Mouse (Mus musculus) heart, embryonic 15.5 days (tissue): ENCODE results near the gene Spata31d1b. TPM values are rescaled to one million over a fixed set of nuclear protein-coding genes. Genes with fewer than 3 reads are reported as not detected.
"Not testable (repeated sequence)": the region's sequence is repeated elsewhere in the genome, so short reads cannot be mapped to it uniquely, and the experiment has no call there.

ENCODE experiments used
- ATAC-seq: fragments of 200-750 bp; cut with Nextera tagmentation; replicated peaks from 2 replicates; pipeline ENCODE4 v1.8.0; 2017; ENCODE audit warnings: low read depth, moderate TSS enrichment; ENCODE audit not compliant: insufficient number of reproducible peaks, insufficient read depth, low FRiP score
- H3K27ac ChIP-seq: fragments of 300-500 bp; sonication (generic); 2 replicates; pipeline ENCODE4 v1.5.1; 2015; ENCODE audit warnings: mild to moderate bottlenecking, inconsistent platforms
- H3K27me3 ChIP-seq: fragments of 300-500 bp; sonication (generic); 2 replicates; pipeline ENCODE4 v1.6.1; 2015; ENCODE audit warnings: inconsistent platforms
- H3K36me3 ChIP-seq: fragments of 300-500 bp; sonication (generic); 2 replicates; pipeline ENCODE4 v1.6.1; 2015; ENCODE audit warnings: mild to moderate bottlenecking, inconsistent platforms
- H3K4me1 ChIP-seq: fragments of 300-500 bp; sonication (generic); replicated peaks from 2 replicates; pipeline ENCODE4 v1.6.1; 2015; ENCODE audit warnings: inconsistent platforms
- H3K4me2 ChIP-seq: fragments of 300-500 bp; sonication (generic); 2 replicates; pipeline ENCODE4 v1.6.1; 2015; ENCODE audit warnings: inconsistent platforms, mild to moderate bottlenecking, moderate library complexity
- H3K4me3 ChIP-seq: fragments of 300-500 bp; sonication (generic); 2 replicates; pipeline ENCODE4 v1.5.1; 2015; ENCODE audit warnings: mild to moderate bottlenecking, inconsistent platforms
- H3K9ac ChIP-seq: fragments of 300-500 bp; sonication (generic); 2 replicates; pipeline ENCODE4 v1.6.1; 2015; ENCODE audit warnings: mild to moderate bottlenecking, inconsistent platforms
- H3K9me3 ChIP-seq: fragments of 300-500 bp; sonication (generic); replicated peaks from 2 replicates; pipeline ENCODE4 v1.6.1; 2016; ENCODE audit warnings: inconsistent platforms
- WGBS: fragments of 180-500 bp; shearing (Covaris S2); methylation state at CpG from one replicate; pipeline ENCODE4 v1.1.7; 2015; ENCODE audit warnings: mixed read lengths; 5-methylcytosine and 5-hydroxymethylcytosine counted together
- polyA plus RNA-seq: library from polyadenylated mRNA; unstranded; fragments of >200 nt; fragmentation: Nextera tagmentation; extraction: Ambion mirVana; gene quantifications from 2 replicates; pipeline ENCODE4 v1.2.1, GENCODE M21; 2015

The Spata31d1b gene
- polyA plus RNA-seq, 1 experiment from 2014 or later: not detected

DNA sequence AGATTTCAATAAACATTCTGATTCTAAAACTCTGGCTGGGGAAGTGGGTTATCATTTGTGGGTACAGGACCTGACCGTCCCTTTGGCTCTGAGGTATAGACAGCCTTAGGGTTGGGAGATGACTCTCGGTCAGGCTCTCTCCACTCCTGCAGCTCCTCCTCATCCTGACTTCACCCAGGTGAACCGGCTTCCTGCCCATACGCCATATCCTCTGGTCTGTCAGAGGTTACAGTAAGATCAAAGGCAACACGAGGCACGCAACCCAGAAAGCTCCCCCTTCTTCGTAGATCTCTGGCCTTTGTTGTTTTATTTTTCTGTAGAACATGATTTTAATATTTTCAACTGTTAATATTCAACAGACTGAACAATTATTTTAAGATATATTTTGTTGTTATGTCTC is 16.3 kb upstream of the Spata31d1b start:
- no peak overlapping the region for H3K9ac ChIP-seq

GRCm38 (mm10) chr13:59699131-59699530 is 13.0 kb upstream of the Spata31d1b start:
- H3K4me3 ChIP-seq: no peak overlapping the region
- H3K9ac ChIP-seq: no peak overlapping the region
- H3K36me3 ChIP-seq: no peaks in the 10 kb centered on the region
- H3K4me1 ChIP-seq: peaks cover 2% of the 10 kb centered on the region; the same call in 1 of the 2 replicates
- H3K27ac ChIP-seq: no peak overlapping the region
- no peak overlapping the region for H3K4me2 ChIP-seq
- H3K27me3 ChIP-seq: no peaks in the 10 kb centered on the region
- no peaks in the 10 kb centered on the region for H3K9me3 ChIP-seq
- no peak for ATAC-seq
- WGBS: 89% methylated on average over 8 of the region's 8 CpGs

More for the DNA sequence above, 16.3 kb upstream of the Spata31d1b start:
- no peak for ATAC-seq
- 83% methylated on average over 7 of the region's 7 CpGs for WGBS
- Histone ChIP-seq H3K4me2 (no peak overlapping the region), H3K27me3 (no peaks in the 10 kb centered on the region), H3K27ac (no peak overlapping the region), H3K9me3 (no peaks in the 10 kb centered on the region), H3K4me3 (no peak overlapping the region), H3K36me3 (no peaks in the 10 kb centered on the region), H3K4me1 (no peaks in the 10 kb centered on the region)

GRCm38 (mm10) chr13:59700137-59700536 is 11.9 kb upstream of the Spata31d1b start:
- not testable (repeated sequence) for H3K4me3 ChIP-seq, H3K4me1 ChIP-seq, H3K27ac ChIP-seq, H3K36me3 ChIP-seq, H3K9me3 ChIP-seq, H3K4me2 ChIP-seq, ATAC-seq, H3K9ac ChIP-seq, H3K27me3 ChIP-seq
- 45% methylated on average over 1 of the region's 1 CpGs for WGBS

DNA sequence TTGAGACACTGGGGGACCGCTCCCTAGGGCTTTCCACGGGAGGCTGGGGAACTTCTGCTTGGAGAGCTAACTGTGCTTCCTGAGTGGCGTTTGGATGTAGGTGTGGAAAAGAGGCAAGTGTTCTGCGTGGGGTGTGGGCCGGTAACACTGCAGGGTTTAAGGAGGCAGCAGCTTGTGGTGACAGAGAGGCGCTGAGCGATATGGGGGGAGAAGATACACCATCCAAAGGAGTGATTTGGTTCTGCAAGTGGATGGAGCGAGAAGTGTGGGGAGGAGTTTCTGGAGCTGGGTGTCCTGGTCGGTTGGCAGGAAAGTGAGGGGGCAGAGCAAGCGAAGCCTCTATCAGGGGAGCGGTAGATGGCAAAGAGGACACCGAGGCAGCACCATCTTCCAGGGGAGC is 8.6 kb upstream of the Spata31d1b start:
- Histone ChIP-seq H3K9ac (no peak overlapping the region), H3K4me3 (no peak overlapping the region), H3K9me3 (no peaks in the 10 kb centered on the region), H3K4me1 (peaks cover 8% of the 10 kb centered on the region; the same call in 1 of the 2 replicates), H3K4me2 (no peak overlapping the region), H3K27ac (no peak overlapping the region), H3K27me3 (no peaks in the 10 kb centered on the region), H3K36me3 (no peaks in the 10 kb centered on the region)
- ATAC-seq: no peak
- 72% methylated on average over 12 of the region's 12 CpGs for WGBS

DNA sequence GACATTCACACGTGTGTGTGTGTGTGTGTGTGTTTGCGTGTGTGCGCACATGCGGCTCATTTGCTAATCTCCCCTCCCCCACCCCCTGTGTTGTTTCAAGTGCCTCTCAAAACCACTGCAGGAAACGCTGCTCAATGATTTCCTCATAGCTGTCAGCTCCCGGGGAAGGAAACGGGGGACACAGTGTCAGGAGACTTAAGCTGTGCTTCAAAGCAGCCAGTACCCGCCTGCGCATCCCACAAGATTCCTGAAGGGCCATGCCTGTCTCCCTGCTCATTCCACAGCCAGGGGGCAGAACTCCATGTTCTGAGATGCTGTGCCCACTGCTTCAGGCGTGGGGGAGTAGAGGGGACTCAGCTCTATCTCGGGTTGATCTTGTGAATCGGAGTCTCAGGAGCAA is 7.5 kb upstream of the Spata31d1b start:
- peaks cover 8% of the 10 kb centered on the region; the same call in 1 of the 2 replicates for H3K4me1 ChIP-seq
- H3K36me3 ChIP-seq: no peaks in the 10 kb centered on the region
- WGBS: 30% methylated on average over 12 of the region's 12 CpGs
- no peak overlapping the region; the same call in 1 of the 2 replicates for H3K4me2 ChIP-seq
- H3K9me3 ChIP-seq: no peaks in the 10 kb centered on the region
- no peak overlapping the region for H3K4me3 ChIP-seq
- no peak overlapping the region for H3K27ac ChIP-seq
- H3K9ac ChIP-seq: no peak overlapping the region
- no peak for ATAC-seq
- H3K27me3 ChIP-seq: no peaks in the 10 kb centered on the region

GRCm38 (mm10) chr13:59710230-59710629 is 1.9 kb upstream of the Spata31d1b start, which contains the start of gene Spata31d1a:
Gene Spata31d1a (minus strand): TSS chr13:59710330.
- Histone ChIP-seq H3K27ac (no peak within 1 kb of the TSS), H3K27me3 (0 out of 2 replicates have a peak, but pooled peaks cover 3% of the 10 kb centered on the region), H3K4me3 (no peak within 1 kb of the TSS), H3K4me1 (no peaks in the 10 kb centered on the region), H3K9me3 (no peaks in the 10 kb centered on the region), H3K4me2 (no peak within 1 kb of the TSS), H3K9ac (no peak within 1 kb of the TSS), H3K36me3 (no peaks in the 10 kb centered on the region)
- WGBS: 84% methylated on average over 15 of the region's 15 CpGs
- ATAC-seq: no peak; the same call in 1 of the 2 replicates

DNA sequence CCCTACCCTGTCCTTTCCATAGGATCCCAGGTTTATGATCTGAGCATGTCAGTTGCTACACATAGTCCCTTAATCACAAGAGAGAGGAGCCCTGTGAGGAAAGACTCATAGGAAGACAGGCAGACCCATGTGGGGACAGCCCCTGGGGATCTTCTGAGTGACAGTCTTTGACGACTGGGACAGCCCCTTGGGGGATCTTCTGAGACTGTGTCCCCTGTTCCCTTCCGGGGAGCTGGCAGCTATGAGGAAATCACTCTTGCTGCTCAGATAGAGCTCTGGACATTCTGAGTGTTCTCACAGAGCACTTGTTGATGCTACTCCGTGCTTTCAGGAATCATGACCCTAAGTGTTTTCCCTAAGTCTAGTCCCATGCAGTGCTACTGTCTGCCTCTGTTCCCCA is 1.6 kb downstream of the Spata31d1b start:
- Histone ChIP-seq H3K4me1 (no peaks in the 10 kb centered on the region), H3K27ac (no peak overlapping the region), H3K4me2 (no peak overlapping the region), H3K9me3 (no peaks in the 10 kb centered on the region), H3K9ac (no peak overlapping the region), H3K4me3 (no peak overlapping the region), H3K27me3 (0 out of 2 replicates have a peak, but pooled peaks cover 3% of the 10 kb centered on the region), H3K36me3 (no peaks in the 10 kb centered on the region)
- no peak for ATAC-seq
- WGBS: 41% methylated on average over 3 of the region's 3 CpGs

DNA sequence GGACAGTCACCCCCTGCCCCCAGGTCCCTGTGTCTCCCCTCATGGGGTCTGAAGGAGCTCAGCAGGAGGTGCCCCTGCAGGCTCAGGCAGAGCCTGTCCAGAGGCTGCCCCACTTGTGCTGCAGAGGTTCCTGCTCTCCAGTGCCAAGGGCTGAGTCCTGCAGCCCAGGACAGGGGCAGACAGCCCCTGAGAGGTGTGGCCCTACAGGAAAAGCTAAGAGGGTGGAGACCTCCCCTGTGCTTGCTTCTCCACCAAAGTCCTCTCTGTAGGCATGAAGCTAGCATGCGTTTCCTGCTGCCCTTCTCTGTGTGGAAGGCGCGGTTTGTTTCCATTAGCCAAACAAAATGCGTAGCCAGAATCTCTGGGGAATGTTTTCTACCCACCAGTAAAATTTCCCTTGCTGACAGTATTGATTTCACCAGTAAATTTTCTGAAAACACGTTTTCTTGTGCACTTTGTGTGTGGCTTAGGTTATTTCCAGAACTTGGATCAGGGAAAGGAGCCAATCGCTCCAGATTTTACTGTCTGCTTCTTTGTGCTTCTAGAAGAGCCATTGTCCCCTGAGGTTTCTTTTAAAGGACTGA is 6.9 kb downstream of the Spata31d1b start:
- H3K27ac ChIP-seq, H3K4me2 ChIP-seq, H3K4me1 ChIP-seq, H3K4me3 ChIP-seq, H3K36me3 ChIP-seq, H3K9ac ChIP-seq, H3K27me3 ChIP-seq, H3K9me3 ChIP-seq: not testable (repeated sequence)
- 27% methylated on average over 6 of the region's 6 CpGs for WGBS
- ATAC-seq: peak; percentile 76

GRCm38 (mm10) chr13:59719475-59719874 is 7.4 kb downstream of the Spata31d1b start:
- H3K4me2 ChIP-seq: no peak overlapping the region
- no peak overlapping the region for H3K27ac ChIP-seq
- ATAC-seq: no peak
- H3K27me3 ChIP-seq: no peaks in the 10 kb centered on the region
- no peaks in the 10 kb centered on the region for H3K36me3 ChIP-seq
- 0 out of 2 replicates have a peak, but pooled peaks cover 6% of the 10 kb centered on the region for H3K4me1 ChIP-seq
- H3K9ac ChIP-seq: no peak overlapping the region
- 89% methylated on average over 1 of the region's 1 CpGs for WGBS
- no peak overlapping the region for H3K4me3 ChIP-seq
- H3K9me3 ChIP-seq: no peaks in the 10 kb centered on the region

DNA sequence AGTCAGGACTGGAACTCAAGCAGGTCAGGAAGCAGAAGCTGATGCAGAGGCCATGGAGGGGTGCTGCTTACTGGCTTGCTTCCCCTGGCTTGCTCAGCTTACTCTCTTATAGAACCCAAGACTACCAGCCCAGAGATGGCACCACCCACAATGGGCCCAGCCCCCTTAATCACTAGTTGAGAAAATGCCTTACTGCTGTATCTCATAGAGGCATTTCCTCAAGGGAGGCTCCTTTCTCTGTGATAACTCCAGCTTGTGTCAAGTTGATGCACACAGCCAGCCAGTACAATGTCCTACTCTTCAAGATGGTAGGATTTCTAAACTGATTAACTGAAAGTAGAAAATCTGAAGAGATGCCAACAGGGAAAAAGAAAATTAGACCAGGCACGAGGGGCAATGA is 10.0 kb downstream of the Spata31d1b start:
- H3K4me2 ChIP-seq, H3K27ac ChIP-seq, H3K27me3 ChIP-seq, H3K4me3 ChIP-seq, H3K9me3 ChIP-seq, H3K9ac ChIP-seq, ATAC-seq, H3K36me3 ChIP-seq: not testable (repeated sequence)
- WGBS: 78% methylated on average over 1 of the region's 1 CpGs
- H3K4me1 ChIP-seq: peaks cover 11% of the 10 kb centered on the region; the same call in 1 of the 2 replicates

GRCm38 (mm10) chr13:59726139-59726867 is 14.2 kb downstream of the Spata31d1b start:
- Histone ChIP-seq H3K36me3 (no peaks in the 10 kb centered on the region), H3K27me3 (peaks cover 13% of the 10 kb centered on the region), H3K27ac (no peak overlapping the region), H3K9ac (peak overlapping the region; percentile 23; the same call in 1 of the 2 replicates), H3K4me2 (peak overlapping the region; percentile 53), H3K4me1 (peaks cover 9% of the 10 kb centered on the region; the same call in 1 of the 2 replicates), H3K4me3 (peak overlapping the region; percentile 26), H3K9me3 (no peaks in the 10 kb centered on the region)
- no peak for ATAC-seq
- 24% methylated on average over 29 of the region's 29 CpGs for WGBS
